Mouse (Mus musculus) testis, postnatal 14 days (tissue): ENCODE data around the gene Brip1.

Source experiments
- DNase-seq: peaks from one replicate; pipeline ENCODE4 v3.0.0; 2021; ENCODE audit warnings: low spot score

The Brip1 gene

GRCm38 (mm10) chr11:86026556-86027194 lies 174.3 kb downstream of the Brip1 start:
- no peak for DNase-seq

- DNase-seq: no peak
Measured at GRCm38 (mm10) chr11:86022439-86022838, 178.6 kb downstream of the Brip1 start.

GRCm38 (mm10) chr11:86020033-86020432 lies 181.0 kb downstream of the Brip1 start:
- no peak for DNase-seq

GRCm38 (mm10) chr11:86016242-86016641 lies 184.8 kb downstream of the Brip1 start:
- DNase-seq: no peak

- DNase-seq: no peak
Measured at GRCm38 (mm10) chr11:86013087-86013486, 187.9 kb downstream of the Brip1 start.

GRCm38 (mm10) chr11:86010458-86010857 lies 190.5 kb downstream of the Brip1 start:
- no peak for DNase-seq

- DNase-seq: no peak
Measured at GRCm38 (mm10) chr11:86008211-86008905, 192.6 kb downstream of the Brip1 start.
